Mouse (Mus musculus) induced T-regulatory cell, adult 2 months (primary cell): ENCODE measurements at regions not wholly inside any gene's neighbourhood (a gene's known extent, or its start where the extent isn't known, plus 50 kb on each side); places are given as distances from the start of the nearest gene placed in this dataset.
A peak's percentile ranks its signal among the peaks of the same experiment; 100 is the strongest.
"Not testable (repeated sequence)": the region's sequence is repeated elsewhere in the genome, so short reads cannot be mapped to it uniquely, and the experiment has no call there.

Experiments used
- DNase-seq: peaks from one replicate; pipeline ENCODE4 v3.0.0-alpha.2; 2012; ENCODE audit warnings: low read depth

DNA sequence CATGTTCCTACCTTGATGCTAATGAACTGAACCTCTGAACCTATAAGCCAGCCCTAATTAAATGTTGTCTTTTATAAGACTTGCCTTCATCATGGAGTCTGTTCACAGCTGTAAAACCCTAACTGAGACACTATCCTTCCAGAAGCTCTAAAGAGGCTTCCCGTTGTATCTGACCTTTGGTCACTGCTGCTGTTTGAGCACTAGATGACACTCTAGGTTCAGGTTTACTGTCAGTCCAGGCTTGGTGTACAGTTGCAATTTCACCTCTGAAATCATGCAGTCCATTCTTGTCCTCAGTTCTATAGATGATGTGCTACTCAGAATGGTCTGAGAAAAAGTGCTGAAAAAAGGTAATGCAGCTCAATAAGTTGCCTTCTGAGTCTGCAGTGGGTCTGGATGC lies 221.9 kb upstream of the Zpld1 start:
- peak; percentile 71 for DNase-seq

GRCm38 (mm10) chr16:55516994-55517393 lies 219.2 kb upstream of the Zpld1 start:
- no peak for DNase-seq

GRCm38 (mm10) chr16:55515228-55515696 lies 217.5 kb upstream of the Zpld1 start:
- DNase-seq, result no peak

GRCm38 (mm10) chr16:55514448-55515200 lies 216.8 kb upstream of the Zpld1 start:
- no peak for DNase-seq

GRCm38 (mm10) chr16:55504796-55505413 lies 207.1 kb upstream of the Zpld1 start:
- no peak for DNase-seq

GRCm38 (mm10) chr16:55504274-55504673 lies 206.5 kb upstream of the Zpld1 start:
- no peak for DNase-seq

GRCm38 (mm10) chr16:55503273-55503672 lies 205.5 kb upstream of the Zpld1 start:
- DNase-seq, result peak; percentile 56

- not testable (repeated sequence) for DNase-seq
Measured at GRCm38 (mm10) chr16:55499831-55500230, 202.0 kb upstream of the Zpld1 start.

DNA sequence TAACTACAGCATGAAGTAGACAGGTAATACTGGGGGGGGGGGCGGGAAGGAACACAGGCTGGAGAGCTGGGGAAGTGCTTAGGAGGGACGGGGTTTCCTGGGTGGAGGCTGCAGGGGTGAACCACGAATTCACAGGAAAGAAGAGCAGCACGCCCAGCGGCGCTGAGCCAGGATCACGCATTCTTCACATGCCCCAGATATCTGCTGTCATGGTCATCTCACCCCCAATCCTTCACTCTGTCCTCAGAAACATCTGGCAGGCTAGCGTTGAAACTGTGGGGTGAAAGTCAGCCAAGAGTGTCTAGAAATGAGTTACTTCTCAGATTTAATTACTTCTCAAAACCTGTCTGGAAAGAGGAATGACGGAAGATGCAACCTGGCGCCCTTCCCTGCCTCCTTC lies 197.3 kb upstream of the Zpld1 start:
- no peak for DNase-seq

DNA sequence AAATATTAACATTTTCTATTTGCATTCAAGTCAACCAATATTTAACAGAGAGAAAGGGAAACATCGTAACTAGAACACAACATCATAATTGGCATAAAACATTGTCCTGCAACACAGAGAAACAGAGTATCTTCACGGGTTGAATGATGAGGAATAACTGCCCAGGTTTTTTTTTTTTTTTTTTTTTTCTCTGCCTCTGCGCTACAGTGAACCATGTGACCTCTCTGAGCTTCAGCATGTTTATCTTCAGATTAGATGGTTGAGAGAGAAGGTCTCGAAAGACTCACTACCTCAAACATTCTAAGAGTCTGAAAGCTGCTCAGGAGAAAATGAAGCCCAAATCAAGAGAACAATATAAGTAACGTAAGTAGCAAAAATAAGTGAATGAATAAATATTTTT lies 196.4 kb upstream of the Zpld1 start:
- no peak for DNase-seq

DNA sequence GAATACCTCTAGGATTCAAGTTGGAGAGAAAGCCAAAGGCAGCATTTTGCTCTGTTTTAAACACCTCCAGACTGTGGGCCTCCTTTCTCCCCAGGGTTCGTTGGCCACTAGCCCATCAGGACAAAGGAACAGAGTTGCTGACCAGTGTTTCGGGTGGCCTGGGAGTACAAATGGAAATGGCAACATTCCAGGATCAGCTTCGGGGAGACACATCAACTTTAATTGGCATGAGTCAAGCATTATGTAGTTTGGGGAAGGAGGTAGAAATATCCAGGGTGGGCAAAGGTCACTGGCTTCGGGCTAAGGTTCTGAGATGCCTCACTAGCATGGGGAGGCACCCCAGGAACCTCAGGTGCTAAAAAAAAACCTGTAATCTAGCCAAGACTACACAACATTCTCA lies 194.3 kb upstream of the Zpld1 start:
- DNase-seq, result no peak

DNA sequence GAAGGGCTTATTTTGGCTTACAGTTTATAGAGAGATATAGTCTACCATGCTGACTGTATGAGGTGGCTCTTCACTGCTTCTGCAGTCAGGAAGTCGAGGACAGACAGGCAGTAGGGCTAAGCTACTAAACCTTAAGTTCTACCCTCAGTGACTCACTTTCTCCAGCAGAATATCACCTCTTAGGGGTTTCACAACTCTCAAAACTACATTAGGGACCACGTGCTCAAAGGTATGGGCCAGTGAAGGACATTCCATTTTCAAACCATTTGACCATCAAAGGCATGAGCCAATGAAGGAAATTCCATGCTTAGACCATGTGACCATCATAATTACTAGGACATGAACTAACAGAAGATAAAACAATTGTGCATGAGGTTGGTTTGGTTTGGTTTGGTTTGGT lies 186.6 kb upstream of the Zpld1 start:
- no peak for DNase-seq

- no peak for DNase-seq
Measured at GRCm38 (mm10) chr16:55480745-55481144, 183.0 kb upstream of the Zpld1 start.

DNA sequence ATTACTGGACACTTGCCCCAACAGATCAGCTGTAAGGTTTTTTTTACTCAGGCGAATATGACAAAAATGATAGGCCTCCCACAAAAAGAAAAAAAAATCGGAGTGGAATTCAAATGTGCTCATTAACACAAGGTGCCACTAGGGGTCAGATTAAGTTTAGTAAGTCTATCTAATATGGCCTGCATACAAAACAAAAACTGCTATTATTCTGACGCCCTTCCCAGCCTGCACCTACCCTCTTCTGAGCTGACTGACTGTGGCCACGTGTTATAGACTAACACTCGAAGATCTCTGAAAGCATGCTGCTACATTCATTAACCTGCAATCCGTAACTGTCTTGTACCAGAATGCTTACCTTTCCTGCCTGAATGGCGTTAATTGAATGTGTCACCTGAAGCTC lies 182.5 kb upstream of the Zpld1 start:
- peak; percentile 66 for DNase-seq

DNA sequence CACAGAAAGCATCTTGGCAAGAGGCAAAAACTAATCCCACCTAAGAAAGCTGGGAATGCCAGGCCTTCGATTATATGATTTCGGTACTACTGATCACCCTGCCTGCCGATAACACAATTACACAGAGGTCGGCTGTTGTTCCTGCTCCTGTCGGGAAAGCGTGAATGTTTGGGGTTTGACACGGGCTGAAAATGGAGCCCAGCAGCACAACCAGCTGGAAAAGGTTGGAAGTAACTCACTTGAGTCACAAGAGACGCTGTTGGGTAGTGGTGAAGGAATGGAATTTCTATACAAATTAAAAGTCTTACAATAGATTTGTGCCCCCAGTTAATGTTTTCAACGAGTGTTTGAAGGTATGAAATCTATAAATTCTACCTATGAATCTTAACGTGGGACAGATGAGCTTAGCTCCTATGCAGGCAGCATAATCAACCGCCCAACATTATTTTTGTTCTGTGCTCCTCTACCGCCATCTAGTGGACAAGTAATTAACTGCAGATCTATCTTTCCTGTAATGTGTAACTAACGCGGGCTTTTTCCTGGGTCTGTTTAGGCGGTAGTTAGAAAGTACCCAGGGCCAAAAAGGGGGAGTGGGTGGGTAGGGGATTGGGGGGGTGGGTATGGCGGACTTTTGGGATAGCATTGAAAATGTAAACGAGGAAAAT lies 178.9 kb upstream of the Zpld1 start:
- DNase-seq, result peak; percentile 88

DNA sequence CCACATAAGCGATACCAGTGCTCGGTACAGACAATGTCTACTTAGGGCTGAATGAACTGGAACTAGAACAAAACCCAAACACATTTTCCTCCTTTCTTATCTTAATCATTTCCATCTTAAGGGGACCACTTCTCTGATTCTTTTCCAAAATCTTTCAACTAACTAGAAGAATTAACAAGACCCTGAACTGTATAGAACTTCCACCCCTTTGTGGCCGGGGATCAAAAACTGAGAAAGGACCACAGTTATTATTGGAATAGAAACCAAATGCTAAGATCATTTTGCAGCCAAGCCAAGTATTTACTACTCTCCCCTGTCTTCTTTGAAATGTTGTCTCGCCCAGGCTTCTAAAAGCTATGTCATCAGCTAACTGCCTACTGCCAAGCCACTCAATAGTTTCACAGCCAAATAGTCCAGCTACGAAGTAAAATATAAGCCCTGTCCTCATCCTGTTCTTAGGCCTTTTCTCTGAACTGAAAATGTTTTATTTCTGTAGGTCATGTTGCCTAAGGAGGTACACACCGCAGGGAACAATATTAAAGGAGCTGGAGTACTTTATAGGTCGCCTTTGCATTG lies 177.3 kb upstream of the Zpld1 start:
- DNase-seq, result no peak

DNA sequence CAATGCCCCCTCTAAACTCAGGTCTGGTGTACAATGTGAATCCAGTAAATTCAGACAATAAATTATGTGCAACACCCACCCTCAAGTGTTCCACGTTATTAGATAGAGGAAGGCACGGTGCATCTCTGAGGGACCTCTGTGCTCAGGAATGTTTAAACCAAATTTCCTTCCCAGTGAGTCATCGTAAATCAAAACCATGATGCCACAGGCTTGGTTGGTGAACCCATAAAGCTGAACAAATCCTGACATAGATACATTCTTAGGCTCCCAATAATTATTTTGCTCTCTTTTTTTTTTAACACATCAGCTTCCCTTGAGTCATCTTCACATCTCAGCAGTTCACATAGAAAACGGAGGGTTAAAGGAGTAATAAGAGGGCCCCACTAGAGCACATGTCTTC lies 173.6 kb upstream of the Zpld1 start:
- no peak for DNase-seq

DNA sequence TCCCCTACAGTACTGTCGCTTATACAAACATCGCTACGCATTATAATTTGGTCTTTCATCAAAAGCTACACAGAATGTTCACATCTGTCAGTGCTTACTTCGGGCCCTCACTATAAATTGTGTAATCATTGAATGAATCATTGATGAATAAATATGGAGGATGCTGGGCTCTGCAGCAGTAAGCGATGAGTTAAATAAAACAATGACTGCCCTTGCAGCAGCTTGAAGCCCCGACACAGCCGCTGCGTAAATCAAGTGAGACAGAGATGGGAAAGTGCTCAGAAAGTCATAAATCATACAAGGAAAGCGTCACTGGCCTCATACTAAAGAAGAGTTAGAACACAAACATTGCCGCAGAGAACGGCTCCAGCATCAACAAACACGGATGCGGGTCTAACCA lies 172.9 kb upstream of the Zpld1 start:
- no peak for DNase-seq

DNA sequence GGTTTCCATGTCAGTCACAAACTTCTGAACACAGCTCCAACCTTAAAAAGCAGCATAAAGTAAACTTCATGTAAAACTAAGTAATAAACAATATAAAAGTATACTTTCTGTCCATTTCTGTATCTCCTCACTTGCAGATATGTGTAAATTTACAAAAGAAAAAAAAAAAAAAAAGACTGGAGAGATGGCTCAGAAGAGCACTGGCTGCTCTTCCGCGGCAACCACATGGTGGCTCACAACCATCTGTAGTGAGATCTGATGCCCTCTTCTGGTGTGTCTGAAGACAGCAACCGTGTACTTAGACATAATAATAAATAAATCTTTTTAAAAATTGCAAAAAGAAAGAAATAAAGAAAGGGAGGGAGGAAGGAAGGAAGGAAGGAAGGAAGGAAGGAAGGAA lies 171.9 kb upstream of the Zpld1 start:
- DNase-seq, result no peak

GRCm38 (mm10) chr16:55468833-55469458 lies 171.2 kb upstream of the Zpld1 start:
- peak; percentile 67 for DNase-seq

GRCm38 (mm10) chr16:55460519-55460918 lies 162.7 kb upstream of the Zpld1 start:
- no peak for DNase-seq

GRCm38 (mm10) chr16:55447581-55447980 lies 149.8 kb upstream of the Zpld1 start:
- no peak for DNase-seq
